Mouse (Mus musculus): ENCODE measurements around the gene Gdf2. TPM values are rescaled to one million over a fixed set of nuclear protein-coding genes. Genes with fewer than 3 reads are reported as not detected.
A peak's percentile ranks its signal among the peaks of the same experiment; 100 is the strongest.

Gene Gdf2
- polyA plus RNA-seq, 1 experiment = not detected

DNA sequence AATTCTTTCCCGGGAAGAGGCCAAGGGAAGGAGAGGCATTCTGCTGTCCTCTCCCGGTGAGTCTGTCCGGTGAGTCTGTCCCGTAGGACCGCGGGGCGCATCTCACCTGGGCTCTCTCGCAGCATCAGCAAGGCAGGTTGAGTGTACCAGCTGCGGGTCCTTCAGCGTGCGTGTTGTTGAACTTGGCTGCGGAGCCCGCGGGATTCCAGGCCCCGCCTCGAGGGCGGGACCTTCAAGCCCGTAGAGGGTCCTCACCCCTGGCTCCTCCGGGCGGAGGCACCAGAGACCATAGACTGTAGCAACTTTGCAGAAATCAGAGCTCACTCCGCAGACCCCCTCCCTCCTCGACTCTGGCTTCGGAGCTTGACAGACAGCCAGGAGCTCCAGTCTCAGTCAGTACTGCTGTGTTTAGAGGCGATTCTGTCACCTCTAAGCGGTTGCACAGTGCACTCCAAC lies 37.8 kb downstream of the Gdf2 start, which contains the start of gene Zfp488:
TSS of gene Zfp488 (minus strand) at position 161 of the 456 bp plus-strand sequence.
- no peak for TF ChIP-seq CTCF (IDR thresholded peaks at IDR 0.05; ENCODE audit: control insufficient read depth, insufficient read depth, insufficient replicate concordance, low read depth, low read length)
- TF ChIP-seq POLR2A (IDR thresholded peaks at IDR 0.05; ENCODE audit: control insufficient read depth, low read depth, low read length) = no peak
- no peak within 1 kb of the TSS for H3K27ac ChIP-seq (ENCODE audit: control insufficient read depth, insufficient read depth, low read depth, low read length)
- H3K4me1 ChIP-seq (ENCODE audit: control insufficient read depth, insufficient read depth, low read length) = peaks cover 4% of the 10 kb centered on the region
- no peaks in the 10 kb centered on the region for H3K27me3 ChIP-seq (ENCODE audit: control insufficient read depth, insufficient read depth, low read length)
- peak within 1 kb of the TSS; percentile 69 for H3K4me3 ChIP-seq (ENCODE audit: control insufficient read depth, low read depth, low read length)
- H3K36me3 ChIP-seq (ENCODE audit: control insufficient read depth, insufficient read depth, low read length) = no peaks in the 10 kb centered on the region

DNA sequence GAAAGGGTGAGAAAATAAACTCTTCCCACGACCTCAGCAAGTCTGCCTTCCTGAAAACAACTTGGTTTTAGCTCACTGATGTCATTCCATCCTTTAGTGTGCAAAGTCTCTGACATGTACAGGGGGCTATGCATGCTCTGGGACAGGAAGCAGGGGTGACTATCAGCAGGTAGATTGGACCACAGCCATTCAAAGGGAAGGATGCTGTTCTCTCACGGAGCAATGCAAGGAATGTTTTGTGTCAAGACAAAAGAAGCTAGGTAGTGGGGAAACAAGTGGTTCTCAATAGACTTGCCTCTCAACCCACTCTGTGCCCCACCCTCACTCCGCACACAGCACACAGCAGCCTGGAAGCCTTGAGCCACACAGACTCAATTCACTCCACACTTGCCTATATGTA lies 48.4 kb downstream of the Gdf2 start:
- Histone ChIP-seq H3K36me3 (ENCODE audit: control insufficient read depth, insufficient read depth, low read length) (no peaks in the 10 kb centered on the region), H3K4me3 (ENCODE audit: control insufficient read depth, low read depth, low read length) (no peak overlapping the region), H3K27me3 (ENCODE audit: control insufficient read depth, insufficient read depth, low read length) (no peaks in the 10 kb centered on the region), H3K27ac (ENCODE audit: control insufficient read depth, insufficient read depth, low read depth, low read length) (no peak overlapping the region), H3K4me1 (ENCODE audit: control insufficient read depth, insufficient read depth, low read length) (no peaks in the 10 kb centered on the region)
- no peak for TF ChIP-seq CTCF (IDR thresholded peaks at IDR 0.05; ENCODE audit: control insufficient read depth, insufficient read depth, insufficient replicate concordance, low read depth, low read length)
- no peak for TF ChIP-seq POLR2A (IDR thresholded peaks at IDR 0.05; ENCODE audit: control insufficient read depth, low read depth, low read length)

DNA sequence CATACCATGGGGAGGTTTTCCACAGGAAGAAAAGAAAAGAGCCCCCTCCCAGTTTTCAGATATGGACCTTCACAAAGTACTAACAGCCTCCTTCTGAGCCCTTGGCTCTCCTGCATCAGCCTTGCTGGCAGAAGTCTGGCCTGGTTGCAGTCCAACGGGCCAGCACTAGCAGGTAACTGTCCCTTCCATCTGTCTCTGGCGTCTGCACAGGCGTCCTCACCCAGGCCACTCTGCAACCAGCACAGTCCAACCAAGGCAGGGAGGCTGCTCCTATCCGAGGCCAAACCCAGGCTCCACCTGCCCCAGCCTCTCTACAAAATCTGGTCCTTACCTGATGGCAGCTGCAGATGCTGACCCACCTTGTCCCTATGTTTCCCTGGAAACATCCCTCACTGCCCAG lies 51.1 kb downstream of the Gdf2 start:
- no peaks in the 10 kb centered on the region for H3K4me1 ChIP-seq (ENCODE audit: control insufficient read depth, insufficient read depth, low read length)
- H3K4me3 ChIP-seq (ENCODE audit: control insufficient read depth, low read depth, low read length) = no peak overlapping the region
- no peaks in the 10 kb centered on the region for H3K27me3 ChIP-seq (ENCODE audit: control insufficient read depth, insufficient read depth, low read length)
- H3K36me3 ChIP-seq (ENCODE audit: control insufficient read depth, insufficient read depth, low read length) = no peaks in the 10 kb centered on the region
- TF ChIP-seq CTCF (IDR thresholded peaks at IDR 0.05; ENCODE audit: control insufficient read depth, insufficient read depth, insufficient replicate concordance, low read depth, low read length) = no peak
- TF ChIP-seq POLR2A (IDR thresholded peaks at IDR 0.05; ENCODE audit: control insufficient read depth, low read depth, low read length) = no peak
- H3K27ac ChIP-seq (ENCODE audit: control insufficient read depth, insufficient read depth, low read depth, low read length) = no peak overlapping the region

DNA sequence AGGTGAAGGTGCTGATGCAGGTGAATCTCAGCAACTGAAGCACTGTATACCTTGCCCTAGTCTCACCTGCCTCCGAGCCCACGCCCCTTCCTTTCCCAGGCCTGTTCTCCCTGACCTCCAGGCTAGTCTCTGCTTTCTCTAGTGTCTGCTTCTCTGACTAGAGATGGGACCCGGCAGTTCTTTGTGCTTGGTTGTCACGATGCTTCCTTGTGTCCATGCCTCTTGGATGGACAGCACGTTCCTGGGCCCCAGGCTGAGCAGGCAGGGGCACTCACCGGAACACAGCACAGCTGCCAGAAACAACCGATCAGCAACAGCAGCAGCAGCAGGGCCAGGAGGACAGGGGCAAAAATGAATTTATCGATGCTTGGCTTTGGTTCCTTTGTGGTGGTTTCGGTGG lies 52.2 kb downstream of the Gdf2 start:
- H3K27ac ChIP-seq (ENCODE audit: control insufficient read depth, insufficient read depth, low read depth, low read length) = no peak overlapping the region
- TF ChIP-seq CTCF (IDR thresholded peaks at IDR 0.05; ENCODE audit: control insufficient read depth, insufficient read depth, insufficient replicate concordance, low read depth, low read length) (no peak), POLR2A (IDR thresholded peaks at IDR 0.05; ENCODE audit: control insufficient read depth, low read depth, low read length) (no peak)
- no peaks in the 10 kb centered on the region for H3K36me3 ChIP-seq (ENCODE audit: control insufficient read depth, insufficient read depth, low read length)
- no peaks in the 10 kb centered on the region for H3K27me3 ChIP-seq (ENCODE audit: control insufficient read depth, insufficient read depth, low read length)
- no peak overlapping the region for H3K4me3 ChIP-seq (ENCODE audit: control insufficient read depth, low read depth, low read length)
- H3K4me1 ChIP-seq (ENCODE audit: control insufficient read depth, insufficient read depth, low read length) = no peaks in the 10 kb centered on the region

DNA sequence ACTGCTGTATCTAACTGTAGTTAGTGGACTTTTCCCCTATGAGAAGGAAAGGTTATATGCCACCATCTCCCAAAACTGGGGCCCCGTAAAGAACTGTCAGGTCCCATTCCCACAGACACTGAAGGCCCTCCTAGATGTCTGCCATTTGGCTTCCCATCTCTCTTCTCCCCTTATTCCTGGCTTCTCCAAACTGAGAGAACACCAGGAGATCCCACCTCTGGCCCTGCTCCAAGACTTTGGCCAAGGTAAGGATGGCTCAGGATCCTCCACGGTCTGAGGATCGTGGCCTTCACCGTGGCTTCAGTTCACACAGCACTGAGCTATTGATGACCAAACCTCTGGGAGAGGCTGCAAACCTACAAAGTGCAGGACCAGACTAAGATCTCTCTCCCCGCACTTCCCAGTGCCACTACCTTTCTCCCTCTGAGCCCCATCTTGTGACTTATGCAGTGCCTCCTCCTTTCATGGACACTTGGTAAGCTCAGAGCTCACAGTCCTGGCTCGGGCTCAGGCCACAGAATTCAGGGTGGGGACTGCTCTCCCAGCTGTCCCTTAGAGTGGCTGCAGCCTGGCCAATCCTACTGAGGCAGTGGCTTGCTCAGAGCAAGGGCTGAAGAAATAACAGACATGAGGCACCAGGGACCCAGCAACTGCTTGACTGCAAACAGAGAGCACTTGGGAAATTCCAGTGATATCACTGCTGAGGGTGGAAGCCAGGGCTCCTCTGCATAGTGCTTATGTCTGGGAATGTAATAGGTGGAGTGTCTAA lies 52.9 kb downstream of the Gdf2 start:
- Histone ChIP-seq H3K27ac (ENCODE audit: control insufficient read depth, insufficient read depth, low read depth, low read length) (no peak overlapping the region), H3K4me1 (ENCODE audit: control insufficient read depth, insufficient read depth, low read length) (no peaks in the 10 kb centered on the region), H3K27me3 (ENCODE audit: control insufficient read depth, insufficient read depth, low read length) (no peaks in the 10 kb centered on the region), H3K36me3 (ENCODE audit: control insufficient read depth, insufficient read depth, low read length) (no peaks in the 10 kb centered on the region), H3K4me3 (ENCODE audit: control insufficient read depth, low read depth, low read length) (no peak overlapping the region)
- TF ChIP-seq POLR2A (IDR thresholded peaks at IDR 0.05; ENCODE audit: control insufficient read depth, low read depth, low read length) = no peak
- no peak for TF ChIP-seq CTCF (IDR thresholded peaks at IDR 0.05; ENCODE audit: control insufficient read depth, insufficient read depth, insufficient replicate concordance, low read depth, low read length)

Other genes starting within 250 kb of the Gdf2 start
- gene Gdf10, start 17.5 kb upstream of the Gdf2 start, polyA plus RNA-seq (2012; rRNA removed) = 0.26 and 1.3 TPM in 2 replicates
- gene Rbp3, start 13.0 kb downstream of the Gdf2 start, polyA plus RNA-seq (2012; rRNA removed) = 0.02 TPM in 2 replicates
- gene Zfp488, start 37.7 kb downstream of the Gdf2 start, polyA plus RNA-seq (2012; rRNA removed) = 0.46 and 0.55 TPM in 2 replicates
- gene Gm30083, start 74.1 kb downstream of the Gdf2 start, polyA plus RNA-seq (2012; rRNA removed) = 27.0 and 30.6 TPM in 2 replicates
- gene Gm5460, start 75.7 kb downstream of the Gdf2 start, polyA plus RNA-seq (2012; rRNA removed) = 47.9 and 48.5 TPM in 2 replicates
- 194 and 204 TPM in 2 replicates for gene Antxrl, start 111.7 kb downstream of the Gdf2 start, polyA plus RNA-seq (2012; rRNA removed)
- gene Anxa8, start 144.9 kb downstream of the Gdf2 start, polyA plus RNA-seq (2012; rRNA removed) = 0.08 and 0.21 TPM in 2 replicates
- gene A630023A22Rik, start 161.7 kb downstream of the Gdf2 start, polyA plus RNA-seq (2012; rRNA removed) = 13.5 and 14.8 TPM in 2 replicates
- gene Npy4r, start 211.4 kb downstream of the Gdf2 start, polyA plus RNA-seq (2012; rRNA removed) = 0.05 and 0.06 TPM in 2 replicates

Measured in testis, adult 2 months (tissue).